Mouse (Mus musculus) thymus, adult 2 months (tissue): ENCODE results near the gene Cd79b.

Experiments
- CTCF ChIP-seq: fragments of 200-500 bp; IDR thresholded peaks from 2 replicates; pipeline ENCODE4 v1.5.1; 2012; ENCODE audit warnings: mild to moderate bottlenecking, control low read depth, low read length, moderate library complexity, borderline replicate concordance; ENCODE audit not compliant: control insufficient read depth, poor library complexity, insufficient read depth; ENCODE audit errors: extremely low read depth
- POLR2A ChIP-seq: fragments of 200-500 bp; IDR thresholded peaks from 2 replicates; pipeline ENCODE4 v1.6.1; 2012; ENCODE audit warnings: mild to moderate bottlenecking, low read length, control low read depth, moderate library complexity; ENCODE audit not compliant: control insufficient read depth, poor library complexity, insufficient read depth; ENCODE audit errors: extremely low read depth

DNA sequence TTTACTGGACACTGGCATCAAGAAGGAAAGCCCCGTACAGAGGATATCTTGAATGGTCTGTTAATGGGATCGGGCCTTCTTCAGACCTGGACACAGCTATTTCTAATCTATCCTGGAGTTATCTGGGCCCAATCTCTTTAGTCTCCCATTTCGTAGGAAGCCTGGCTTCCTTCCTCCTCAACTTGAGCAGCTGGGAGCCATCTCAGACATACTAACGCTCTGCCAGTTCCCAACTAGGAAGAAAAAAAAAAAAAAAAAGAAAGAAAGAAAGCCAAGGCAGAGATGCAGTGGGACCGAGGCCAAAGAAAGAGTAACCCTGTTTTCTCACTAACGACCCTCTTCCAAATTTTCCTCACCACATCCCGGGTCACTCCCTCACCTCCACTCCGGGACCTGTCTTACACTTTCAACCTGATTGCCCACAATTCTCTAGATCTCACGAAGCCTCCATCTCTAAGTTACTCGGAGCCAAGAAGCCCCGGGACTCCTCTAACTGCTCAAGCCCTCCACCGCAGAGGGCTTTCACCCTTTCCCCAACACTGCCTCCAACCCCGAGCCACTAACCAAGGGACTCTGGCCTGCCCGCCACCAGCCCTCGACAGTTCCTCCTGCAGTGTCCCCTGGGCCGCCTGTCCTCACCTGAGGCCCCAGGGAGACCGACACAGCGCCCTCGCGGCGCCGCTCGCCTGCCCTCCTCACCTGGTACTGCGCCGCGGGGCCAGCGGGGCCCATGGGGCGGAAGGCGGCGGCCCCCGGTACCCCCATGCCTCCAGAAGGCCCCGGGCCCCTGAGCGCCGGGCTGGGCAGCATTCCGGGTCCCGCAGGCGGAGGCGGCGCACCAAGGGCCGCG lies 42.5 kb downstream of the Cd79b start:
- TF ChIP-seq CTCF: no peak
- no peak for TF ChIP-seq POLR2A
